Mouse (Mus musculus) stomach, embryonic 15.5 days (tissue): ENCODE results near the gene 4930404N11Rik. TPM values are rescaled to one million over a fixed set of nuclear protein-coding genes. Genes with fewer than 3 reads are reported as not detected.

Experiments used
- ATAC-seq: fragments of 200-750 bp; cut with Nextera tagmentation; 2 replicates; pipeline ENCODE4 v1.8.0; 2017; ENCODE audit warnings: low read depth, moderate number of reproducible peaks, moderate TSS enrichment; ENCODE audit not compliant: insufficient read depth, low FRiP score
- H3K27ac ChIP-seq: fragments of 300-500 bp; sonication (generic); 2 replicates; pipeline ENCODE4 v1.5.1; 2015; ENCODE audit warnings: mild to moderate bottlenecking, inconsistent platforms
- H3K27me3 ChIP-seq: fragments of 300-500 bp; sonication (generic); replicated peaks from 2 replicates; pipeline ENCODE4 v1.6.1; 2015; ENCODE audit warnings: inconsistent platforms
- H3K36me3 ChIP-seq: fragments of 300-500 bp; sonication (generic); 2 replicates; pipeline ENCODE4 v1.6.1; 2015; ENCODE audit warnings: inconsistent platforms
- H3K4me1 ChIP-seq: fragments of 300-500 bp; sonication (generic); 2 replicates; pipeline ENCODE4 v1.6.1; 2015; ENCODE audit warnings: inconsistent platforms
- H3K4me2 ChIP-seq: fragments of 300-500 bp; sonication (generic); 2 replicates; pipeline ENCODE4 v1.6.1; 2015; ENCODE audit warnings: mild to moderate bottlenecking, inconsistent platforms
- H3K4me3 ChIP-seq: fragments of 300-500 bp; sonication (generic); replicated peaks from 2 replicates; pipeline ENCODE4 v1.5.1; 2015; ENCODE audit warnings: inconsistent platforms
- H3K9ac ChIP-seq: fragments of 300-500 bp; sonication (generic); 2 replicates; pipeline ENCODE4 v1.6.1; 2015; ENCODE audit warnings: inconsistent platforms
- H3K9me3 ChIP-seq: fragments of 300-500 bp; sonication (generic); 2 replicates; pipeline ENCODE4 v1.6.1; 2016; ENCODE audit warnings: inconsistent platforms
- WGBS: fragments of 180-500 bp; shearing (Covaris S2); methylation state at CpG from one replicate; pipeline ENCODE4 v1.1.7; 2015; 5-methylcytosine and 5-hydroxymethylcytosine counted together
- polyA plus RNA-seq: library from polyadenylated mRNA; unstranded; fragments of >200 nt; fragmentation: Nextera tagmentation; extraction: Ambion mirVana; gene quantifications from 2 replicates; pipeline ENCODE4 v1.2.1, GENCODE M21; 2015

Gene 4930404N11Rik
- polyA plus RNA-seq, 1 experiment from 2014 or later = 1.5 TPM

GRCm38 (mm10) chr10:81321436-81321835 lies 44.2 kb downstream of the 4930404N11Rik start:
- peak overlapping the region; percentile 92 for H3K9ac ChIP-seq
- 2% methylated on average over 20 of the region's 20 CpGs for WGBS
- H3K4me3 ChIP-seq = peak overlapping the region; percentile 99
- H3K27me3 ChIP-seq = no peaks in the 10 kb centered on the region
- H3K4me2 ChIP-seq = peak overlapping the region; percentile 65
- no peaks in the 10 kb centered on the region for H3K9me3 ChIP-seq
- peaks cover 40% of the 10 kb centered on the region for H3K4me1 ChIP-seq
- ATAC-seq = no peak
- peaks cover 52% of the 10 kb centered on the region for H3K36me3 ChIP-seq
- H3K27ac ChIP-seq = peak overlapping the region; percentile 92

- peaks cover 46% of the 10 kb centered on the region for H3K4me1 ChIP-seq
- no peaks in the 10 kb centered on the region for H3K27me3 ChIP-seq
- H3K9ac ChIP-seq = peak within 1 kb of the TSS; percentile 92
- no peaks in the 10 kb centered on the region for H3K9me3 ChIP-seq
- H3K27ac ChIP-seq = peak within 1 kb of the TSS; percentile 92
- ATAC-seq = peak; percentile 92
- H3K36me3 ChIP-seq = peaks cover 45% of the 10 kb centered on the region
- WGBS = under 1% methylated on average over 68 of the region's 68 CpGs
- peak within 1 kb of the TSS; percentile 78 for H3K4me2 ChIP-seq
- peak within 1 kb of the TSS; percentile 99 for H3K4me3 ChIP-seq
Observed at GRCm38 (mm10) chr10:81320550-81321347, 44.9 kb downstream of the 4930404N11Rik start, which contains the start of gene Cactin. TSS of gene Cactin (plus strand) at chr10:81321103.

DNA sequence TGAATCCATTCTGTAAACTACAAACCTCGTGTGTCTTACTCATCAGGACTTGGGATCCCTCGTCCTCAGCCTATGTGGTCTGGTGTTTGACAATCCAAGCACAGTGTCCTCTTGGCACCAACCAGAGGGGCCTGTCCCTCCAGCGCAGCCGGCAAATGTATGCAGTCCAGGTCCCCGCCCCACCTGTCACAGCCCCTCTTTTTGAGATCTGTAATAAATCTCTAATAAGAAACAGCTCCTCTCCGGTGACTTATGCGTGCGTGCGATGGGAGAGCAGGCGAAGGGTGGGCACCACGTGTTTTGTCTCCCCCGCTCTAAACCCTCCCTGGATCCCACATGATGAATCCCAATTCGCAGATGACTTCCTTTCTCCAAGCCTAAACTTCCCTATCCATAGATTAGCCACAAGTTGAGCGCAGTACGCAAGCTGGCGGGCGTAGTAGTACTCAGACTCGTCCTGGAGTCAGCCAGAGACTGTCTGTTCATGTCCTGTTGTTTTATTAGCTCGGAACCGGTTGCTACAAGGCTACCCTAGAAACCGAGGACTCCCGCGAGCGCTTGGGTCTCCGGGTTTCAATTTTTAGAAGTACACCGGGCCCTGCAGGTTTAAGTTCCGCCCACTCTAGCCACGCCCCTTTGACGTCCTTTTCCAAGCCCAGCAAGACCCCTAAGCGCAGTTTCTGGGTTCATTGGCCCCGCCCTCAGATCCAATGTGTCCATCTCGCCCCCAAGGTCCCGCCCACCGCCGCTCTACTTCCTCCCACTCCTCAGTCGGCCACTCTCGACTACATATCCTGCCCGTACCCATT lies 45.7 kb downstream of the 4930404N11Rik start:
- Histone ChIP-seq H3K9ac (peak overlapping the region; percentile 10; the same call in 1 of the 2 replicates), H3K4me2 (peak overlapping the region; percentile 78), H3K9me3 (no peaks in the 10 kb centered on the region), H3K4me3 (peak overlapping the region; percentile 99), H3K27ac (peak overlapping the region; percentile 92), H3K27me3 (no peaks in the 10 kb centered on the region), H3K4me1 (peaks cover 46% of the 10 kb centered on the region), H3K36me3 (peaks cover 41% of the 10 kb centered on the region)
- under 1% methylated on average over 38 of the region's 38 CpGs for WGBS
- ATAC-seq = no peak; the same call in 1 of the 2 replicates

DNA sequence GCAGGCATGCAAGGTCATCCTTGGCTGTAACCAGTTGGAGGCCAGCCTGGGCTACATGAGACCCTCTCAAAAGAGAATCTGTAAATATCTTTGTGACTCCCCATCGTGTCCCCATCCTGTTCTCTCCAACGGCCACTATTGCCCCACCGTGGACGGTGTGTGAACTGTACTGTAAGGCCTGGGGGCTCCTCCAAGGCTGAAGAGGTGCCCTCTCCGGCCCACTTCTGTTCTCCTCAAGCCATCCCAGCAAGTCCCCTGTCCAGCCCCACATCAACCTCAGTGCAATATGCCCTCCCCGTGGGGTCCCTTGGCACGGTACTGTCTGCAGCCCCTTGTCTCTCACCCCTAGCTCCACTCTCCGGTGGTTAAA lies 46.3 kb downstream of the 4930404N11Rik start:
- no peak for ATAC-seq
- Histone ChIP-seq H3K27ac (peak overlapping the region; percentile 92), H3K36me3 (peaks cover 35% of the 10 kb centered on the region)

DNA sequence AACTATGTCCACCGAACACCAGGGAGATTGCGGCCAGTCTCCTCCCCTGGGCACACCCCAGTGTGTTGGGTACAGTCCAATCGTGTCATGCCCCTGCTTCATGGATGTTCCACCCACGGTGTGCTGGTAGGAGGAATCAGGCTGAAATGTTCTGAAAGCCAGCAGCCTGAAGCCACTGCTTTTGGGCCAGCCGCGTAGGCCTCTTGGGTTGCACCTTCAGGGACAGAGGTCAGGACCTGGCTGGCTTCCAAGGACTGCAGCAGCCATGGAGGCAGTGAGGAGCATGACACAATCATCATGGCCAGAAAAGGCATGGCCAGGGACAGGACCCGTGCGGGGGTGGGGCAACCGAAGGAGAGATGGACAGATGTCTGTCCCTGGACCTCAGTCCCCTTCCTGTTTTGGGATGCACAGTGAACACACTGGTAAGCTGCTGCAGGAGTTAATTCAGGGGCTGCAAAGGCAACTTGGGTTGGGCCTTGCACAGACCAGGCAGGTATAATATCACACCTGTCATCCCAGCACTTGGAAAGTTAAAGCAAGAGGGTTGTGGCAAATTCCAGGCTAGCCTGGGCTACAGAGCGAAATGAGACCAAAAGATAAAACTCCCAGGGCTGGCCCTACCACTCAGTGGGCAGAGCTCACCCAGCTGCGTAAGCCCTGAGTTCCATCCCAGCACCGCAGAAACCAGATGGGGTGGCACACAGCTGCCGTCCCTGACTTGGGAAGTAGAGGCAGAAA lies 46.9 kb downstream of the 4930404N11Rik start:
- Histone ChIP-seq H3K27ac (peak overlapping the region; percentile 92; the same call in 1 of the 2 replicates), H3K9ac (0 out of 2 replicates have a peak overlapping the region, but pooled peaks have one; percentile 10), H3K4me2 (peak overlapping the region; percentile 78), H3K27me3 (no peaks in the 10 kb centered on the region), H3K4me3 (peak overlapping the region; percentile 99; the same call in 1 of the 2 replicates), H3K4me1 (peaks cover 46% of the 10 kb centered on the region), H3K36me3 (peaks cover 30% of the 10 kb centered on the region), H3K9me3 (no peaks in the 10 kb centered on the region)
- no peak for ATAC-seq
- 87% methylated on average over 13 of the region's 13 CpGs for WGBS

More for the DNA sequence above, 46.3 kb downstream of the 4930404N11Rik start:
- WGBS = 26% methylated on average over 8 of the region's 8 CpGs
- Histone ChIP-seq H3K4me3 (peak overlapping the region; percentile 99), H3K4me1 (peaks cover 46% of the 10 kb centered on the region), H3K27me3 (no peaks in the 10 kb centered on the region), H3K4me2 (peak overlapping the region; percentile 78), H3K9me3 (no peaks in the 10 kb centered on the region), H3K9ac (peak overlapping the region; percentile 10; the same call in 1 of the 2 replicates)

DNA sequence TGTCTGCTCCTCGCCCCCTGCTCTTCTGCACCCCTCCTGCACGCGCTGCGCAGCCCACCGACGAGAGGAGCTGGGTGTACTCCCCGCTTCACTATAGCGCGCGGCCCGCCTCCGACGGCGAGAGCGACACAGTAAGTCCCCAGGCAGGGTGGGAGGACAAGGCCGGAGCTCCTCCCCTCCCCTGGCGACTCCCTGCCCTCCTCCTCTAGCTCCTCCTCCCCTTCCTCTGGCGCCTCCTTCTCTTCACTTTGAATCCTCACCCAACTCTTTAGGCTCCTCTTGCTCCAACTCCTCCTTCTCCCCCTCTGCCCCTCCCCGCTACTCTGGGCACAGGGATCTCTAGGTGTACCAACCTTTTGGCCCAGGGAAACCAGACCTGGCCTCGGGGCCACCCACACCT lies 48.3 kb downstream of the 4930404N11Rik start:
- no peak for ATAC-seq
- H3K9ac ChIP-seq = peak overlapping the region; percentile 13; the same call in 1 of the 2 replicates
- peak overlapping the region; percentile 55 for H3K4me2 ChIP-seq
- H3K4me3 ChIP-seq = peak overlapping the region; percentile 28
- H3K4me1 ChIP-seq = peaks cover 42% of the 10 kb centered on the region
- 17% methylated on average over 20 of the region's 20 CpGs for WGBS
- no peaks in the 10 kb centered on the region for H3K9me3 ChIP-seq
- peaks cover 21% of the 10 kb centered on the region for H3K36me3 ChIP-seq
- H3K27me3 ChIP-seq = no peaks in the 10 kb centered on the region
- peak overlapping the region; percentile 65; the same call in 1 of the 2 replicates for H3K27ac ChIP-seq

DNA sequence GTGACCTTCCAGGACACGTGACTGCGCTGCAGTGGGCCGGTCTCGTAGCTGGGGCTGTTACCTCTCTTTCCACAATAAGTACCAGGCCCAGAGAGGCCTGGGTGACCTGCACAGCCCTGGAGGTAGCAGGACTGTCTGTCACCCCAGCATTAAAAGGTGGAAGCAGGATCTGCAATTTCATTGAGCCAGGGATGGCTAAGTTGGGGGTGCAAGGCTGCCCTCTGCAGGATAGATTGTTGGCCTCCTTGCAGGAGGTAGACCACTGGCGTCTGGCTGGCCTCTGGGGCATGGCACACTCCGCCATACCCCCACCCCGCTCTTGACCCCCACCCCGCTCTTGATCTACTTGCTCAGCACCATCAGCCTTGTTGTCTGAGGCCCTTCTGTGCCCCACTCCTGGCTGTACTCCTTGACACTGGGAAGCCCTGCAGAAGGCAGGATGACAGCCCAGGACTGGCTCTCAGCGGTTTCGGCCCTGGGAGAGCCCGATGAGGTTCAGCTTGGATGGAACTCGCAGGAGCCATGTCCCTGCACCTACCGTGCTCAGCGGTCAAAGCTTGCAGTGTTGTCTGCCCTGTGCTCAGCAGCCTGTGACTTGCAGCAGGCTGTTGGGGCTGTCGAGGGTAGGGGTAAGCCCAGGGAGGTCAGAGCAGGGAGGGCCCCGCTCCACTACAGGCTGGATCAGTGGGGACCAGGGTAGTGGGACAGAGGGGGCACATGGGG lies 49.1 kb downstream of the 4930404N11Rik start:
- Histone ChIP-seq H3K9ac (peak overlapping the region; percentile 13; the same call in 1 of the 2 replicates), H3K4me3 (peak overlapping the region; percentile 28), H3K4me1 (peaks cover 36% of the 10 kb centered on the region), H3K4me2 (peak overlapping the region; percentile 55), H3K27ac (peak overlapping the region; percentile 65), H3K36me3 (peaks cover 25% of the 10 kb centered on the region), H3K9me3 (no peaks in the 10 kb centered on the region), H3K27me3 (no peaks in the 10 kb centered on the region)
- no peak for ATAC-seq
- WGBS = 50% methylated on average over 16 of the region's 16 CpGs

DNA sequence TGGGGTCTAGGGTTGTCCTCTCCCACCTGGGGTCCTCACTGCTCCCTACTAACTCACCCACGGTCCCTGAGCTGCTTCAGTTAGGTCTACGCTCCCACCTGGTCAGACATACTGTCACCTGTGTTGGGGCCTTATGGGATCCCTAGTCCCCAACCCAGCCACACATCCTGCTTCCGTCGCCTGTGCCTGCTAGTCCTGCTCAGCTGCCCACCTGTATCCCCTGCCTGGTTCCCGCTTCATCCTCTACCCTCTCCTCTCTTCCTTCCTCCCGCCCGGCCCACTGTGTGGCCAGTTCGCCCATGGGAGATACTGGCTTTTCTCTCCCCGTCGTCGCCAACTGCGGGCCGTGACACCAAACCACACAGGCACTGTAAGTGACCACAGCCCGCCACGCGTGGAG lies 50.0 kb downstream of the 4930404N11Rik start:
- H3K27ac ChIP-seq = no peak overlapping the region
- 94% methylated on average over 16 of the region's 16 CpGs for WGBS
- H3K9ac ChIP-seq = no peak overlapping the region
- H3K27me3 ChIP-seq = no peaks in the 10 kb centered on the region
- H3K4me1 ChIP-seq = peaks cover 36% of the 10 kb centered on the region
- no peak overlapping the region for H3K4me3 ChIP-seq
- ATAC-seq = no peak
- peaks cover 32% of the 10 kb centered on the region for H3K36me3 ChIP-seq
- H3K9me3 ChIP-seq = no peaks in the 10 kb centered on the region
- H3K4me2 ChIP-seq = no peak overlapping the region

DNA sequence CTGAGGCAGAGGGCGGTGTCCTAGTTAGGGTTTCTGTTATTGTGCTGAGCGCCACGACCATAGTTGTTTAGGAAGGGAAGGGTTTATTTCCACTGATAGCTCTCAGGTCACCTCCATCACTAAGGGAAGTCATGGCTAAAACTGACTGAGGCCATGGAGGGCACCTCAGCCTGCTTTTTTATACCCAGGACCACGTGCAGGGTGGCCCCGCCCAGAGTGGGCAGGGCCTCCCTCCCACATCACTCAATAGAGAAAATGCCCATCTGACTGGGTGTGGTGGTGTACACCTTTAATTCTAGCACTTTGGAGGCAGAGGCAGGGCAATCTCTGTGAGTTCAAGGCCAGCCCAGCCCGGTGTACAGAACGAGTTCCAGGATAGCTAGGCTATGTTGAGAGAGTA lies 51.4 kb downstream of the 4930404N11Rik start:
- Histone ChIP-seq H3K27ac (no peak overlapping the region), H3K36me3 (peaks cover 40% of the 10 kb centered on the region), H3K4me1 (peaks cover 28% of the 10 kb centered on the region), H3K9ac (no peak overlapping the region), H3K4me2 (no peak overlapping the region), H3K4me3 (no peak overlapping the region), H3K27me3 (no peaks in the 10 kb centered on the region), H3K9me3 (no peaks in the 10 kb centered on the region)
- 75% methylated on average over 7 of the region's 7 CpGs for WGBS
- ATAC-seq = no peak

DNA sequence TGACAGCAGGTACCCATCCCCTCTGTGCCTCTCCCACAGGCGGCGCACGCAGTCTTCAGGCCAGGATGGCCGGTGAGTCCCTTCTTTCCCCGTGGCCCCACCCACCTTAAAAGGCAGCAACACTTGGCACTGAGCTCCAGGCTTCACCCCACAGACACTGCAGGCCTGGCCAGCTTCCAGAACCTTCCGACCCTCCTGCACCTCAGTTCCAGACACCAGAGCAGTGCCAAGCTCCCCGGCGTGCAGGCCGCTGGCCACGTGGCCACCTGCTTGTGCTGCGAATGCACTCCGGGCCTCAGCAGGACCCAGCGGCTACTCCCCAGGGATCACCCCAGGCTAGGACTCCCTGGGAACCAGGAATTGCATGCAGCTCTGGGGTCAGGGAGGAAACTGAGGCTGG lies 52.0 kb downstream of the 4930404N11Rik start:
- H3K4me3 ChIP-seq = no peak overlapping the region
- H3K9ac ChIP-seq = no peak overlapping the region
- WGBS = 89% methylated on average over 13 of the region's 13 CpGs
- no peak overlapping the region for H3K4me2 ChIP-seq
- H3K4me1 ChIP-seq = peaks cover 22% of the 10 kb centered on the region
- ATAC-seq = no peak
- peaks cover 44% of the 10 kb centered on the region for H3K36me3 ChIP-seq
- no peaks in the 10 kb centered on the region for H3K9me3 ChIP-seq
- no peak overlapping the region for H3K27ac ChIP-seq
- no peaks in the 10 kb centered on the region for H3K27me3 ChIP-seq
